In the genomic region with DNA sequence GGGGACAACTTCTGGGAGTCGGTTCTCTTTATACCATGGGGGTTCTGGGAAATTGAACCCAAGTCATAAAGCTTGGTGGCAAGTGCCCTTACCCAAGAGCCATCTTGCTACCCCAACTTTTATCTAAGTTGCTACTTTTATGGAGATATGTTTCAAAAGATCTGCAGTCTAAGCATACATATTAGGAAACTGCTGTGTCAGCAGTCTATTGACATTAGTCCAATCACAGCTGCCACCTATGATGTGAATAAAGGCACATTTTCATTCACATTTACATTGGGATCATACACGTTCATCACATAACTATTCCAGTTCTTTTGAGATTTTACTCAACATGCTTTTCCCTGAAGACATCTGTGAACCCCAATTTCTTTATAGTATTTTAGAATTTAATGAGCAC, we compare ENCODE assay signal across 26 mouse cellular contexts. TPM values are rescaled to one million over a fixed set of nuclear protein-coding genes. Genes with fewer than 3 reads are reported as not detected.
DNase-seq lines count a peak whose midpoint lies in the region; TF ChIP-seq lines count a peak whose summit lies in the region.
"Had no signal": no experiment of that assay in that cellular context is flagged by ENCODE, and none has a peak within 500 bp of the region (broad histone marks: within the 10 kb centered on the region; RNA-seq: fewer than 3 reads in every experiment).

No protein-coding gene starts in this region.

- H3K27ac ChIP-seq in CH12.LX (ENCODE audit: insufficient read depth, low read depth) (no peak overlapping the region), ES-E14 (ENCODE audit: insufficient read depth, low read depth, low read length, poor library complexity, severe bottlenecking) (no peak overlapping the region), MEL (ENCODE audit: control insufficient read depth, low read depth, low read length) (no peak overlapping the region)

- TF ChIP-seq RAD21 in CH12.LX (IDR thresholded peaks at IDR 0.05; ENCODE audit: low read depth, low read length) (no peak), MEL (IDR thresholded peaks at IDR 0.05; ENCODE audit: low read depth, low read length) (no peak)

- no peak for DNase-seq in CH12.LX (ENCODE audit: extremely low read depth)
- DNase-seq in ES-E14 (ENCODE audit: low read depth, low spot score): no peak
- DNase-seq in MEL (ENCODE audit: low read depth, low spot score): no peak
- DNase-seq in adipocyte (ENCODE audit: low spot score): no peak
- DNase-seq in cerebellum, postnatal 36 days: no peak
- DNase-seq in heart, postnatal 36 days: no peak
- DNase-seq: adrenal gland, adult 2 months; adrenal gland, adult 8-10 months; adrenal gland, postnatal 10 days; adrenal gland, postnatal 14 days; adrenal gland, postnatal 25 days; adrenal gland, postnatal 36 days; B cell, adult 2 months; cerebellum, adult 11 months; cerebellum, adult 11-12 months; cerebellum, adult 18-20 months; cerebellum, adult 2 months; cerebellum, adult 8-10 months; cerebellum, adult 9-10 months; cerebellum, adult 9-11 months had no signal

- no peaks in the 10 kb centered on the region for H3K27me3 ChIP-seq in CH12.LX (replicated peaks)
- no peaks in the 10 kb centered on the region for H3K27me3 ChIP-seq in MEL (ENCODE audit: control insufficient read depth in 1 of 2, insufficient read depth in 2 of 2, low read length in 2 of 2)

- H3K4me2 ChIP-seq in CH12.LX (ENCODE audit: insufficient read depth, low read depth, poor library complexity, severe bottlenecking): no peak overlapping the region

- in situ Hi-C loops in CH12.LX (cut with MboI; ENCODE audit: low pct_ligation_motif_present, low pct_unique_long_range_greater_than_20kb, low sequenced_read_pairs): no loop called here
- in situ Hi-C loops in ES-E14 (cut with MboI; ENCODE audit: low sequenced_read_pairs in 2 of 2, unreplicated experiment in 2 of 2): no loop called here

- TF ChIP-seq CTCF in CH12.LX (conservative IDR thresholded peaks at IDR 0.05 in 1 of 2, IDR thresholded peaks at IDR 0.05 in 1 of 2; ENCODE audit: low read depth in 2 of 2, low read length in 2 of 2) (no peak), MEL (IDR thresholded peaks at IDR 0.05 in 2 of 3, conservative IDR thresholded peaks at IDR 0.05 in 1 of 3; ENCODE audit: control insufficient read depth in 1 of 3, insufficient read depth in 1 of 3, low read depth in 2 of 3, low read length in 3 of 3, poor library complexity in 1 of 3, severe bottlenecking in 1 of 3) (no peak)

- no peak overlapping the region for H3K9ac ChIP-seq in CH12.LX (ENCODE audit: insufficient read depth, low read depth)
- no peak overlapping the region for H3K9ac ChIP-seq in ES-E14 (ENCODE audit: insufficient read depth, low read depth, low read length, poor library complexity, severe bottlenecking)
- H3K9ac ChIP-seq in MEL (ENCODE audit: control insufficient read depth, low read depth, low read length, poor library complexity, severe bottlenecking): no peak overlapping the region

- no peak for TF ChIP-seq POLR2A in CH12.LX (IDR thresholded peaks at IDR 0.05; ENCODE audit: low read depth, low read length)
- TF ChIP-seq POLR2A in MEL (IDR thresholded peaks at IDR 0.05; ENCODE audit: control insufficient read depth in 1 of 2, insufficient read depth in 1 of 2, low read depth in 1 of 2, low read length in 2 of 2, poor library complexity in 1 of 2): no peak

- intact Hi-C loops in heart, postnatal 36 days (cut with DNase I): no loop called here

- H3K4me3 ChIP-seq in CH12.LX (replicated peaks in 1 of 3; ENCODE audit: low read depth in 2 of 3, low read length in 2 of 3, poor library complexity in 1 of 3) (no peak overlapping the region), ES-E14 (ENCODE audit: insufficient read depth in 1 of 2, low read depth in 1 of 2, low read length in 2 of 2, poor library complexity in 1 of 2, severe bottlenecking in 1 of 2) (no peak overlapping the region), MEL (ENCODE audit: control insufficient read depth in 1 of 2, insufficient read depth in 1 of 2, low read depth in 2 of 2, low read length in 2 of 2) (no peak overlapping the region)

- H3K79me2 ChIP-seq in CH12.LX (replicated peaks; ENCODE audit: control insufficient read depth, extremely low read depth, insufficient read depth, poor library complexity, severe bottlenecking) (no peaks in the 10 kb centered on the region), MEL (ENCODE audit: control insufficient read depth, insufficient read depth, low read length, poor library complexity) (no peaks in the 10 kb centered on the region)

- H3K36me3 ChIP-seq in CH12.LX (replicated peaks in 1 of 2; ENCODE audit: control insufficient read depth in 1 of 2, insufficient read depth in 1 of 2, low read length in 1 of 2): peaks cover 3 to 22% of the 10 kb centered on the region in 2 experiments
- H3K36me3 ChIP-seq in ES-E14 (ENCODE audit: control insufficient read depth, insufficient read depth, low read length, poor library complexity, severe bottlenecking): no peaks in the 10 kb centered on the region
- H3K36me3 ChIP-seq in MEL (ENCODE audit: control insufficient read depth in 1 of 2, insufficient read depth in 2 of 2, low read length in 2 of 2): no peaks in the 10 kb centered on the region; a peak in 1 of 4 replicates

- dilution Hi-C loops in CH12.LX (cut with MboI; ENCODE audit: extremely low pct_ligation_motif_present, extremely low pct_unique_long_range_greater_than_20kb, low sequenced_read_pairs): no loop called here

- H3K4me1 ChIP-seq in CH12.LX (ENCODE audit: control insufficient read depth in 1 of 2, insufficient read depth in 2 of 2) (no peaks in the 10 kb centered on the region), ES-E14 (ENCODE audit: control insufficient read depth in 2 of 2, insufficient read depth in 2 of 2, low read length in 2 of 2, poor library complexity in 1 of 2) (no peaks in the 10 kb centered on the region), MEL (ENCODE audit: control insufficient read depth in 1 of 2, insufficient read depth in 2 of 2, low read length in 2 of 2) (no peaks in the 10 kb centered on the region)

- H3K9me3 ChIP-seq in CH12.LX (replicated peaks; ENCODE audit: low read length) (no peaks in the 10 kb centered on the region), ES-E14 (ENCODE audit: control insufficient read depth, insufficient read depth, low read depth, low read length) (no peaks in the 10 kb centered on the region), MEL (replicated peaks; ENCODE audit: insufficient read depth, low read length) (no peaks in the 10 kb centered on the region)
- H3K9me3 ChIP-seq: G1E had no signal

- TF ChIP-seq EP300 in CH12.LX (IDR thresholded peaks at IDR 0.05; ENCODE audit: low read length) (no peak), MEL (IDR thresholded peaks at IDR 0.05; ENCODE audit: low read depth in 1 of 2, low read length in 2 of 2) (no peak)

TF ChIP-seq in CH12.LX, 34 proteins besides CTCF, POLR2A, EP300 and RAD21:
- TF ChIP-seq MAFK (IDR thresholded peaks at IDR 0.05; ENCODE audit: insufficient replicate concordance, low read length) (peak; percentile 89), CHD2 (IDR thresholded peaks at IDR 0.05; ENCODE audit: low read length) (no peak)
TF ChIP-seq in CH12.LX: peak in this region for 1.

TF ChIP-seq in ES-E14, 5 proteins besides CTCF, POLR2A, EP300 and RAD21:
- TF ChIP-seq CHD2 (IDR thresholded peaks at IDR 0.05; ENCODE audit: low read depth, low read length): no peak
- peak; percentile 83 for TF ChIP-seq MAFK (IDR thresholded peaks at IDR 0.05; ENCODE audit: insufficient read depth, low read depth, low read length)

TF ChIP-seq in MEL, 35 proteins besides CTCF, POLR2A, EP300 and RAD21:
- TF ChIP-seq SMC3 (IDR thresholded peaks at IDR 0.05; ENCODE audit: low read depth, low read length) (no peak), USF2 (IDR thresholded peaks at IDR 0.05; ENCODE audit: borderline replicate concordance in 1 of 2, insufficient read depth in 1 of 2, low read depth in 1 of 2, low read length in 2 of 2) (no peak), BHLHE40 (IDR thresholded peaks at IDR 0.05; ENCODE audit: borderline replicate concordance, low read depth, low read length) (no peak), ETS1 (IDR thresholded peaks at IDR 0.05; ENCODE audit: low read depth, low read length) (no peak), NELFE (IDR thresholded peaks at IDR 0.05; ENCODE audit: low read depth, low read length) (no peak), MYB (IDR thresholded peaks at IDR 0.05; ENCODE audit: low read depth, low read length) (no peak), ZC3H11A (IDR thresholded peaks at IDR 0.05; ENCODE audit: low read depth, low read length) (no peak), MAFK (IDR thresholded peaks at IDR 0.05; ENCODE audit: borderline replicate concordance, low read depth, low read length) (peak; percentile 78; the same call in 1 of the 2 replicates), CHD2 (IDR thresholded peaks at IDR 0.05; ENCODE audit: low read length) (no peak)
TF ChIP-seq in MEL: peak in this region for 1.

RNA-seq across cellular contexts. Expression of gene Taf9b, which starts 11.9 kb away (rescaled TPM):
- total RNA-seq in CH12.LX (2012; rRNA removed) (1.7 and 3.1 TPM in 2 replicates), CH12.LX (2014; rRNA removed) (6.8 and 7.6 TPM in 2 replicates), ES-E14 (2012; rRNA removed) (2.1 and 2.7 TPM in 2 replicates), MEL (2012; rRNA removed) (1.7 and 2.5 TPM in 2 replicates)
- polyA plus RNA-seq in CH12.LX (2012; ENCODE audit: insufficient read length, low read depth) (3.8 and 4.3 TPM in 2 replicates), MEL (2012; ENCODE audit: insufficient read depth in 1 of 2, insufficient read length in 2 of 2, low read depth in 1 of 2, low replicate concordance in 2 of 2, missing spikeins in 1 of 2) (1 to 10 TPM in 1 of 2 experiments, not detected in 1; 1.9 TPM)
- 10 to 100 TPM in 1 of 2 experiments, 1 to 10 TPM in 1; 7.7 to 10.3 TPM for total RNA-seq in heart, postnatal 36 days (2021)

RNA-seq across cellular contexts. Expression of gene Pgk1, which starts 22.2 kb away (rescaled TPM):
- 655 and 1,096 TPM in 2 replicates for total RNA-seq in CH12.LX (2012; rRNA removed)
- 1,645 and 1,646 TPM in 2 replicates for total RNA-seq in CH12.LX (2014; rRNA removed)
- polyA plus RNA-seq in CH12.LX (2012; ENCODE audit: insufficient read length, low read depth): 575 and 679 TPM in 2 replicates
- 521 and 542 TPM in 2 replicates for total RNA-seq in ES-E14 (2012; rRNA removed)
- total RNA-seq in MEL (2012; rRNA removed): 528 and 991 TPM in 2 replicates
- 100 to 1,000 TPM; 285 to 890 TPM for polyA plus RNA-seq in MEL (2012; ENCODE audit: insufficient read depth in 1 of 2, insufficient read length in 2 of 2, low read depth in 1 of 2, low replicate concordance in 2 of 2, missing spikeins in 1 of 2)
- 100 to 1,000 TPM; 485 to 546 TPM for total RNA-seq in heart, postnatal 36 days (2021)

RNA-seq across cellular contexts. Expression of gene Fnd3c2, which starts 46.1 kb away (rescaled TPM):
- total RNA-seq in CH12.LX (2012; rRNA removed) (not detected in 2 replicates), CH12.LX (2014; rRNA removed) (not detected in 2 replicates), ES-E14 (2012; rRNA removed) (0.09 TPM in 1 of 2 replicates, not detected in the other), MEL (2012; rRNA removed) (not detected in 2 replicates)
- polyA plus RNA-seq in CH12.LX (2012; ENCODE audit: insufficient read length, low read depth) (not detected in 2 replicates), MEL (2012; ENCODE audit: insufficient read depth in 1 of 2, insufficient read length in 2 of 2, low read depth in 1 of 2, low replicate concordance in 2 of 2, missing spikeins in 1 of 2) (not detected)
- total RNA-seq in heart, postnatal 36 days (2021): not detected
- total RNA-seq: adrenal gland, adult 2 months; adrenal gland, adult 8-10 months; adrenal gland, postnatal 14 days; adrenal gland, postnatal 25 days; adrenal gland, postnatal 36 days; G1E had no signal
- polyA plus RNA-seq: activated CD4-positive, CD25-positive, alpha-beta regulatory T cell, adult 4 months; adrenal gland, adult 2 months; brain, embryonic 14.5 days; C2C12; CD4-positive, CD25-positive, alpha-beta regulatory T cell, adult 4 months; cerebellum, adult 2 months; G1E; Patski had no signal

Comparison
In these comparisons a context has a peak if more than half of its experiments do, and no peak if none do; other contexts are left out.
1. Of the 35 proteins assayed by ChIP-seq in both MEL and CH12.LX: peak only in MEL: none; only in CH12.LX: none; in both: MAFK; in neither: 34.